Mouse (Mus musculus) testis, adult 2 months (tissue): ENCODE measurements around the gene Gnao1.

Experiments
- CTCF ChIP-seq: fragments of 200-500 bp; IDR thresholded peaks from 2 replicates; pipeline ENCODE4 v1.5.1; 2012; ENCODE audit warnings: low read depth, mild to moderate bottlenecking, inconsistent platforms, low read length, moderate library complexity; ENCODE audit not compliant: control insufficient read depth, insufficient read depth, insufficient replicate concordance
- POLR2A ChIP-seq: fragments of 200-500 bp; IDR thresholded peaks from 2 replicates; pipeline ENCODE4 v1.6.1; 2012; ENCODE audit warnings: low read depth, mild to moderate bottlenecking, inconsistent platforms, low read length, moderate library complexity; ENCODE audit not compliant: control insufficient read depth

GRCm38 (mm10) chr8:93984731-93985130, 175.0 kb downstream of the Gnao1 start:
- TF ChIP-seq POLR2A (no peak), CTCF (no peak)
